In genomic region chr11:52282774-52283595, GRCm38 (mm10) we compare ENCODE assay signal across 8 mouse cellular contexts. TPM values are rescaled to one million over a fixed set of nuclear protein-coding genes. Genes with fewer than 3 reads are reported as not detected.
A peak's percentile ranks its signal among the peaks of the same experiment; 100 is the strongest.
DNase-seq lines count a peak whose midpoint lies in the region; ATAC-seq lines count a peak whose summit lies in the region.

Gene Tcf7 (minus strand): TSS chr11:52283014.

- peak within 1 kb of the TSS; percentile 47 for H3K9ac ChIP-seq in liver, embryonic 16.5 days (ENCODE audit: low read depth, low read length)
- peak within 1 kb of the TSS; percentile 60 for H3K9ac ChIP-seq in neural tube, embryonic 15.5 days (replicated peaks)

- peaks cover 6% of the 10 kb centered on the region for H3K4me1 ChIP-seq in liver, embryonic 16.5 days (ENCODE audit: control insufficient read depth, low read depth, low read length)
- peaks cover 30% of the 10 kb centered on the region for H3K4me1 ChIP-seq in neural tube, embryonic 15.5 days

- no peaks in the 10 kb centered on the region for H3K9me3 ChIP-seq in liver, embryonic 16.5 days (replicated peaks; ENCODE audit: control insufficient read depth, low read length)
- H3K9me3 ChIP-seq in neural tube, embryonic 15.5 days (replicated peaks), result no peaks in the 10 kb centered on the region

- H3K27me3 ChIP-seq in liver, embryonic 16.5 days (ENCODE audit: control insufficient read depth, insufficient read depth, low read depth, low read length), result peaks cover 48% of the 10 kb centered on the region
- peaks cover 36% of the 10 kb centered on the region for H3K27me3 ChIP-seq in neural tube, embryonic 15.5 days (replicated peaks)

- H3K4me3 ChIP-seq in liver, embryonic 16.5 days (ENCODE audit: low read depth, low read length), result peak within 1 kb of the TSS; percentile 57
- H3K4me3 ChIP-seq in neural tube, embryonic 15.5 days (replicated peaks), result peak within 1 kb of the TSS; percentile 64

- H3K27ac ChIP-seq in liver, embryonic 16.5 days (ENCODE audit: low read length), result no peak within 1 kb of the TSS
- peak within 1 kb of the TSS; percentile 49 for H3K27ac ChIP-seq in neural tube, embryonic 15.5 days (replicated peaks)

- under 1% methylated on average over 81 of the region's 97 CpGs for WGBS in liver, embryonic 16.5 days (ENCODE audit: insufficient replicate concordance)
- under 1% methylated on average over 74 of the region's 97 CpGs for WGBS in neural tube, embryonic 15.5 days

- peak; percentile 51 for ATAC-seq in granulocyte monocyte progenitor cell, adult 5-6 weeks (replicated peaks; ENCODE audit: poor library complexity, severe bottlenecking)
- peak; percentile 69 for ATAC-seq in liver, embryonic 16.5 days (ENCODE audit: low read depth)
- ATAC-seq in neural tube, embryonic 15.5 days (ENCODE audit: low FRiP score), result peak; percentile 46

- H3K4me2 ChIP-seq in liver, embryonic 16.5 days (ENCODE audit: low read depth, low read length), result peak within 1 kb of the TSS; percentile 85
- peak within 1 kb of the TSS; percentile 96 for H3K4me2 ChIP-seq in neural tube, embryonic 15.5 days

- no peaks in the 10 kb centered on the region for H3K36me3 ChIP-seq in liver, embryonic 16.5 days (ENCODE audit: control insufficient read depth, insufficient read depth)
- no peaks in the 10 kb centered on the region for H3K36me3 ChIP-seq in neural tube, embryonic 15.5 days

- peak; percentile 18 for DNase-seq in layer of hippocampus, adult 11-12 months (ENCODE audit: low spot score)
- no peak for DNase-seq in layer of hippocampus, adult 9-11 months
- peak; percentile 54 for DNase-seq in brain, adult 2 months (ENCODE audit: low read depth, low spot score)
- DNase-seq in kidney, adult 18-20 months, result peak; percentile 79
- DNase-seq in urinary bladder, adult 2 months (ENCODE audit: low spot score), result peak; percentile 62

RNA-seq across cellular contexts. Expression of gene Tcf7, which starts in this region (rescaled TPM):
- 1.4 TPM in 1 of 2 replicates, not detected in the other for total RNA-seq in granulocyte monocyte progenitor cell, adult 5-6 weeks (2014; fragmentation: Nextera tagmentation)
- total RNA-seq in granulocyte monocyte progenitor cell, adult 5-6 weeks (2017), result 0.30 and 0.82 TPM in 2 replicates
- 0.74 and 1.0 TPM in 2 replicates for polyA plus RNA-seq in liver, embryonic 16.5 days (2015; fragmentation: Nextera tagmentation; extraction: Ambion mirVana)
- polyA plus RNA-seq in neural tube, embryonic 15.5 days (2015; fragmentation: Nextera tagmentation; extraction: Ambion mirVana), result 5.0 and 50.9 TPM in 2 replicates
- polyA plus RNA-seq in urinary bladder, adult 2 months (2012; rRNA removed), result 6.1 and 8.1 TPM in 2 replicates
